Mouse (Mus musculus): ENCODE results near the gene Inha.

Gene Inha

GRCm38 (mm10) chr1:75558388-75559178 is 51.7 kb downstream of the Inha start:
- DNase-seq, result no peak

GRCm38 (mm10) chr1:75559212-75559925 is 52.5 kb downstream of the Inha start:
- DNase-seq, result peak; percentile 96 to 98
